Mouse (Mus musculus) liver, embryonic 14.5 days (tissue): ENCODE data around the gene Tmem231. TPM values are rescaled to one million over a fixed set of nuclear protein-coding genes. Genes with fewer than 3 reads are reported as not detected.

ENCODE experiments used
- ATAC-seq: fragments of 200-750 bp; cut with Nextera tagmentation; 2 replicates; pipeline ENCODE4 v1.8.0; 2017; ENCODE audit warnings: moderate number of reproducible peaks, mild to moderate bottlenecking, moderate library complexity; ENCODE audit not compliant: insufficient read depth
- DNase-seq, 3 experiments: peaks; one replicate each; pipeline ENCODE4 v3.0.0-alpha.2; 2012 to 2013; ENCODE audit warnings: low read depth in 3 of 3, low spot score in 3 of 3
- H3K27ac ChIP-seq: fragments of 300-500 bp; sonication (generic); 2 replicates; pipeline ENCODE4 v1.5.1; 2014; ENCODE audit warnings: moderate library complexity, mild to moderate bottlenecking, control low read depth, inconsistent platforms
- H3K27me3 ChIP-seq: fragments of 300-500 bp; sonication (generic); 2 replicates; pipeline ENCODE4 v1.6.1; 2014; ENCODE audit warnings: mild to moderate bottlenecking, low read length, moderate library complexity; ENCODE audit not compliant: control insufficient read depth, insufficient read depth
- H3K36me3 ChIP-seq: fragments of 300-500 bp; sonication (generic); replicated peaks from 2 replicates; pipeline ENCODE4 v1.6.1; 2014; ENCODE audit warnings: low read depth; ENCODE audit not compliant: control insufficient read depth, insufficient read depth
- H3K4me1 ChIP-seq, 2 experiments: fragments of 200-500 bp in 1 of 2; fragments of 300-500 bp in 1 of 2; sonication (generic) in 1 of 2; replicated peaks; 2 replicates each; pipeline ENCODE4 v1.6.1; 2012 to 2014; ENCODE audit warnings: antibody characterized with exemption in 1 of 2, inconsistent platforms in 1 of 2, low read length in 1 of 2; ENCODE audit not compliant: control insufficient read depth in 2 of 2, insufficient read depth in 2 of 2
- H3K4me2 ChIP-seq: fragments of 300-500 bp; sonication (generic); 2 replicates; pipeline ENCODE4 v1.6.1; 2014; ENCODE audit warnings: low read depth, mild to moderate bottlenecking, control low read depth, moderate library complexity
- H3K4me3 ChIP-seq, 2 experiments: fragments of 200-500 bp in 1 of 2; fragments of 300-500 bp in 1 of 2; sonication (generic) in 1 of 2; 2 replicates each; pipeline ENCODE4 v1.5.1; 2012 to 2014; ENCODE audit warnings: low read depth in 2 of 2, low read length in 2 of 2, mild to moderate bottlenecking in 2 of 2, control low read depth in 1 of 2, inconsistent platforms in 1 of 2, moderate library complexity in 1 of 2; ENCODE audit not compliant: insufficient read depth in 1 of 2
- H3K9ac ChIP-seq: fragments of 300-500 bp; sonication (generic); replicated peaks from 2 replicates; pipeline ENCODE4 v1.6.1; 2014; ENCODE audit warnings: mild to moderate bottlenecking, control low read depth, moderate library complexity
- H3K9me3 ChIP-seq: fragments of 300-500 bp; sonication (generic); 2 replicates; pipeline ENCODE4 v1.6.1; 2016; ENCODE audit warnings: low read length, mixed read lengths; ENCODE audit not compliant: control insufficient read depth
- CTCF ChIP-seq: IDR thresholded peaks from 2 replicates; pipeline ENCODE4 v1.5.1; 2016; ENCODE audit warnings: antibody characterized with exemption, low read depth, control low read depth
- EP300 ChIP-seq: IDR thresholded peaks from 2 replicates; pipeline ENCODE4 v1.6.1; 2016; ENCODE audit warnings: antibody characterized with exemption, low read depth
- whole genome bisulfite sequencing: fragments of 180-500 bp; shearing (Covaris S2); extraction: QIAGEN DNeasy Blood & Tissue Kit; methylation state at CpG from one replicate; pipeline ENCODE4 v1.1.7; 2014; ENCODE audit not compliant: insufficient replicate concordance; 5-methylcytosine and 5-hydroxymethylcytosine counted together
- polyA plus RNA-seq, 2 experiments: library from polyadenylated mRNA; depleted of rRNA in 1 of 2; stranded (reverse) in 1 of 2; unstranded in 1 of 2; fragments of >200 nt; fragmentation: Nextera tagmentation in 1 of 2; extraction: Ambion mirVana in 1 of 2; gene quantifications; 2 replicates each; pipeline versions ENCODE4 v1.2.1 to v1.2.3; 2012 to 2014

Gene Tmem231
- polyA plus RNA-seq, 2 experiments, result 1.7 to 2.0 TPM

- DNase-seq (no peak), ATAC-seq (no peak)
- H3K9ac ChIP-seq, result no peak overlapping the region
- H3K4me1 ChIP-seq, result no peaks in the 10 kb centered on the region
- no peaks in the 10 kb centered on the region for H3K27me3 ChIP-seq
- 75% methylated on average over 8 of the region's 8 CpGs for WGBS
- H3K4me3 ChIP-seq, result no peak overlapping the region
- H3K9me3 ChIP-seq, result no peaks in the 10 kb centered on the region
- H3K27ac ChIP-seq, result no peak overlapping the region
- TF ChIP-seq EP300 (no peak), CTCF (no peak)
- no peaks in the 10 kb centered on the region for H3K36me3 ChIP-seq
- H3K4me2 ChIP-seq, result no peak overlapping the region
These were observed 68.4 kb downstream of the Tmem231 start for GRCm38 (mm10) chr8:111865130-111865852.

- DNase-seq (no peak), ATAC-seq (no peak)
- Histone ChIP-seq H3K4me2 (no peak overlapping the region), H3K27ac (no peak overlapping the region), H3K4me1 (no peaks in the 10 kb centered on the region), H3K27me3 (no peaks in the 10 kb centered on the region), H3K36me3 (no peaks in the 10 kb centered on the region), H3K9ac (no peak overlapping the region), H3K4me3 (no peak overlapping the region), H3K9me3 (no peaks in the 10 kb centered on the region)
- no peak for TF ChIP-seq EP300
- no peak for TF ChIP-seq CTCF
- WGBS, result 70% methylated on average over 8 of the region's 8 CpGs
These were observed 69.0 kb downstream of the Tmem231 start for GRCm38 (mm10) chr8:111864648-111865047.

- Histone ChIP-seq H3K4me1 (no peaks in the 10 kb centered on the region), H3K9ac (no peak overlapping the region), H3K9me3 (no peaks in the 10 kb centered on the region), H3K4me3 (no peak overlapping the region), H3K27me3 (no peaks in the 10 kb centered on the region), H3K36me3 (no peaks in the 10 kb centered on the region), H3K27ac (no peak overlapping the region), H3K4me2 (no peak overlapping the region)
- no peak for TF ChIP-seq CTCF
- no peak for TF ChIP-seq EP300
- DNase-seq (no peak), ATAC-seq (no peak)
- 39% methylated on average over 4 of the region's 4 CpGs for WGBS
These were observed 70.4 kb downstream of the Tmem231 start for GRCm38 (mm10) chr8:111863280-111863679.

Other genes with a start within 250 kb of the Tmem231 start
- 2.5 and 2.9 TPM in 2 replicates for gene Ctrb1, start 242.9 kb downstream of the Tmem231 start, polyA plus RNA-seq (2012; rRNA removed)
- 1.5 TPM in 1 of 2 replicates, not detected in the other for gene Ctrb1, start 242.9 kb downstream of the Tmem231 start, polyA plus RNA-seq (2014; fragmentation: Nextera tagmentation; extraction: Ambion mirVana)
- gene Bcar1, start 190.1 kb downstream of the Tmem231 start, polyA plus RNA-seq (2012; rRNA removed), result 5.6 and 6.7 TPM in 2 replicates
- 4.3 and 4.9 TPM in 2 replicates for gene Bcar1, start 190.1 kb downstream of the Tmem231 start, polyA plus RNA-seq (2014; fragmentation: Nextera tagmentation; extraction: Ambion mirVana)
- gene Cfdp1, start 79.6 kb downstream of the Tmem231 start, polyA plus RNA-seq (2012; rRNA removed), result 13.2 and 46.8 TPM in 2 replicates
- 82.8 and 93.3 TPM in 2 replicates for gene Cfdp1, start 79.6 kb downstream of the Tmem231 start, polyA plus RNA-seq (2014; fragmentation: Nextera tagmentation; extraction: Ambion mirVana)
- 1.9 and 2.3 TPM in 2 replicates for gene Tmem170, start 57.1 kb downstream of the Tmem231 start, polyA plus RNA-seq (2012; rRNA removed)
- gene Tmem170, start 57.1 kb downstream of the Tmem231 start, polyA plus RNA-seq (2014; fragmentation: Nextera tagmentation; extraction: Ambion mirVana), result 1.8 and 2.1 TPM in 2 replicates
- 0.02 and 0.03 TPM in 2 replicates for gene Chst5, start 23.4 kb downstream of the Tmem231 start, polyA plus RNA-seq (2012; rRNA removed)
- gene Chst5, start 23.4 kb downstream of the Tmem231 start, polyA plus RNA-seq (2014; fragmentation: Nextera tagmentation; extraction: Ambion mirVana), result not detected in 2 replicates
- 26.5 and 50.5 TPM in 2 replicates for gene Gabarapl2, start 6.8 kb upstream of the Tmem231 start, polyA plus RNA-seq (2012; rRNA removed)
- 184 and 188 TPM in 2 replicates for gene Gabarapl2, start 6.8 kb upstream of the Tmem231 start, polyA plus RNA-seq (2014; fragmentation: Nextera tagmentation; extraction: Ambion mirVana)
- gene Adat1, start 58.4 kb upstream of the Tmem231 start, polyA plus RNA-seq (2012; rRNA removed), result 2.8 and 3.4 TPM in 2 replicates
- gene Adat1, start 58.4 kb upstream of the Tmem231 start, polyA plus RNA-seq (2014; fragmentation: Nextera tagmentation; extraction: Ambion mirVana), result 2.4 and 2.5 TPM in 2 replicates
- gene Kars, start 77.4 kb upstream of the Tmem231 start, polyA plus RNA-seq (2012; rRNA removed), result 39.4 and 58.9 TPM in 2 replicates
- 93.6 and 105 TPM in 2 replicates for gene Kars, start 77.4 kb upstream of the Tmem231 start, polyA plus RNA-seq (2014; fragmentation: Nextera tagmentation; extraction: Ambion mirVana)
- 2.9 and 3.9 TPM in 2 replicates for gene Terf2ip, start 77.5 kb upstream of the Tmem231 start, polyA plus RNA-seq (2012; rRNA removed)
- gene Terf2ip, start 77.5 kb upstream of the Tmem231 start, polyA plus RNA-seq (2014; fragmentation: Nextera tagmentation; extraction: Ambion mirVana), result 3.2 and 3.5 TPM in 2 replicates
- gene Gm6793, start 81.2 kb upstream of the Tmem231 start, polyA plus RNA-seq (2012; rRNA removed), result 0.08 and 0.17 TPM in 2 replicates
- gene Gm6793, start 81.2 kb upstream of the Tmem231 start, polyA plus RNA-seq (2014; fragmentation: Nextera tagmentation; extraction: Ambion mirVana), result 0.33 TPM in 1 of 2 replicates, not detected in the other